Mouse (Mus musculus) forebrain, postnatal 0 days (tissue): ENCODE measurements at regions not wholly inside any gene's neighbourhood (a gene's known extent, or its start where the extent isn't known, plus 50 kb on each side); places are given as distances from the start of the nearest gene placed in this dataset.

ENCODE experiments used
- ATAC-seq: fragments of 200-750 bp; cut with Nextera tagmentation; 2 replicates; pipeline ENCODE4 v1.8.0; 2017; ENCODE audit warnings: mild to moderate bottlenecking, moderate library complexity
- DNase-seq: peaks from one replicate; pipeline ENCODE4 v3.0.0-alpha.2; 2015
- H3K27ac ChIP-seq: fragments of 300-500 bp; sonication (generic); 2 replicates; pipeline ENCODE4 v1.5.1; 2014; ENCODE audit warnings: low read depth, mild to moderate bottlenecking, antibody characterized with exemption, low read length, moderate library complexity, mixed read lengths
- H3K27me3 ChIP-seq: fragments of 300-500 bp; sonication (generic); 2 replicates; pipeline ENCODE4 v1.6.1; 2014; ENCODE audit warnings: mild to moderate bottlenecking, low read length, mixed read lengths; ENCODE audit not compliant: insufficient read depth
- H3K36me3 ChIP-seq: fragments of 300-500 bp; sonication (generic); 2 replicates; pipeline ENCODE4 v1.6.1; 2014; ENCODE audit warnings: mild to moderate bottlenecking, moderate library complexity; ENCODE audit not compliant: insufficient read depth
- H3K4me1 ChIP-seq: fragments of 300-500 bp; sonication (generic); 2 replicates; pipeline ENCODE4 v1.6.1; 2014; ENCODE audit warnings: antibody characterized with exemption; ENCODE audit not compliant: insufficient read depth
- H3K4me2 ChIP-seq: fragments of 300-500 bp; sonication (generic); 2 replicates; pipeline ENCODE4 v1.6.1; 2014; ENCODE audit warnings: low read depth, mild to moderate bottlenecking, moderate library complexity
- H3K4me3 ChIP-seq: fragments of 300-500 bp; sonication (generic); 2 replicates; pipeline ENCODE4 v1.5.1; 2014; ENCODE audit warnings: low read depth, low read length, mixed read lengths
- H3K9ac ChIP-seq: fragments of 300-500 bp; sonication (generic); 2 replicates; pipeline ENCODE4 v1.6.1; 2014; ENCODE audit warnings: mild to moderate bottlenecking
- H3K9me3 ChIP-seq: fragments of 300-500 bp; sonication (generic); 2 replicates; pipeline ENCODE4 v1.6.1; 2016; ENCODE audit warnings: low read length
- CTCF ChIP-seq: sonication (generic); IDR thresholded peaks from 2 replicates; pipeline ENCODE4 v1.5.1; 2016; ENCODE audit warnings: antibody characterized with exemption, control low read depth, low read depth
- WGBS: fragments of 180-500 bp; shearing (Covaris S2); extraction: QIAGEN DNeasy Blood & Tissue Kit; methylation state at CpG from one replicate; pipeline ENCODE4 v1.1.7; 2014; 5-methylcytosine and 5-hydroxymethylcytosine counted together

GRCm38 (mm10) chr10:70722381-70722780, 66.6 kb upstream of the Phyhipl start:
- Histone ChIP-seq H3K4me2 (no peak overlapping the region), H3K9ac (no peak overlapping the region), H3K4me3 (no peak overlapping the region), H3K9me3 (no peaks in the 10 kb centered on the region), H3K36me3 (no peaks in the 10 kb centered on the region), H3K27ac (no peak overlapping the region), H3K27me3 (no peaks in the 10 kb centered on the region), H3K4me1 (no peaks in the 10 kb centered on the region)
- TF ChIP-seq CTCF, result no peak
- DNase-seq (no peak), ATAC-seq (peak; percentile 84)
- WGBS, result 56% methylated on average over 5 of the region's 5 CpGs

GRCm38 (mm10) chr10:70717464-70717863, 61.7 kb upstream of the Phyhipl start:
- DNase-seq (peak; percentile 14), ATAC-seq (no peak)
- Histone ChIP-seq H3K36me3 (no peaks in the 10 kb centered on the region), H3K4me2 (no peak overlapping the region), H3K9ac (no peak overlapping the region), H3K27ac (peak overlapping the region; percentile 46; the same call in 1 of the 2 replicates), H3K9me3 (no peaks in the 10 kb centered on the region), H3K27me3 (no peaks in the 10 kb centered on the region), H3K4me3 (no peak overlapping the region), H3K4me1 (no peaks in the 10 kb centered on the region)
- no peak for TF ChIP-seq CTCF
- WGBS, result 2% methylated on average over 8 of the region's 8 CpGs

- 3% methylated on average over 6 of the region's 6 CpGs for WGBS
- Histone ChIP-seq H3K4me2 (no peak overlapping the region), H3K27ac (peak overlapping the region; percentile 58; the same call in 1 of the 2 replicates), H3K27me3 (no peaks in the 10 kb centered on the region), H3K36me3 (no peaks in the 10 kb centered on the region), H3K9ac (no peak overlapping the region), H3K4me3 (no peak overlapping the region), H3K9me3 (no peaks in the 10 kb centered on the region), H3K4me1 (no peaks in the 10 kb centered on the region)
- peak; percentile 84 for DNase-seq
- ATAC-seq, result peak; percentile 88
- TF ChIP-seq CTCF, result no peak
Observed at GRCm38 (mm10) chr10:70717025-70717424, 61.3 kb upstream of the Phyhipl start.

GRCm38 (mm10) chr10:70713306-70713705, 57.5 kb upstream of the Phyhipl start:
- ATAC-seq, result no peak
- H3K4me1 ChIP-seq, result no peaks in the 10 kb centered on the region
- no peak for DNase-seq

GRCm38 (mm10) chr10:70708806-70709205, 53.0 kb upstream of the Phyhipl start:
- Histone ChIP-seq H3K4me1 (no peaks in the 10 kb centered on the region), H3K27ac (no peak overlapping the region), H3K4me2 (no peak overlapping the region), H3K9me3 (no peaks in the 10 kb centered on the region), H3K9ac (no peak overlapping the region), H3K36me3 (no peaks in the 10 kb centered on the region), H3K27me3 (no peaks in the 10 kb centered on the region), H3K4me3 (no peak overlapping the region)
- DNase-seq (no peak), ATAC-seq (no peak)
- TF ChIP-seq CTCF, result no peak
- WGBS, result 49% methylated on average over 3 of the region's 3 CpGs

More at GRCm38 (mm10) chr10:70713306-70713705, 57.5 kb upstream of the Phyhipl start:
- Histone ChIP-seq H3K36me3 (no peaks in the 10 kb centered on the region), H3K4me3 (no peak overlapping the region), H3K27me3 (no peaks in the 10 kb centered on the region), H3K4me2 (no peak overlapping the region), H3K9me3 (no peaks in the 10 kb centered on the region), H3K9ac (no peak overlapping the region), H3K27ac (no peak overlapping the region)
- 76% methylated on average over 7 of the region's 7 CpGs for WGBS
- TF ChIP-seq CTCF, result no peak
